Mouse (Mus musculus): Measurements from ENCODE around the gene Mrps10. TPM values are rescaled to one million over a fixed set of nuclear protein-coding genes. Genes with fewer than 3 reads are reported as not detected.
A peak's percentile ranks its signal among the peaks of the same experiment; 100 is the strongest.
"Not testable (repeated sequence)": the region's sequence is repeated elsewhere in the genome, so short reads cannot be mapped to it uniquely, and the experiment has no call there.

The Mrps10 gene
- polyA plus RNA-seq, 1 experiment from 2014 or later: 75.8 TPM

- Histone ChIP-seq H3K4me2 (peak overlapping the region; percentile 68), H3K27me3 (peaks cover 76% of the 10 kb centered on the region), H3K9ac (replicated peaks) (peak overlapping the region; percentile 45; the same call in 1 of the 2 replicates), H3K4me3 (replicated peaks) (peak overlapping the region; percentile 44)
- H3K36me3 ChIP-seq; H3K4me1 ChIP-seq (replicated peaks); H3K9me3 ChIP-seq; ATAC-seq (ENCODE audit: insufficient number of reproducible peaks, insufficient read depth, low FRiP score, low TSS enrichment, low read depth); H3K27ac ChIP-seq: not testable (repeated sequence)
- 3% methylated on average over 74 of the region's 74 CpGs for WGBS
Observed at GRCm38 (mm10) chr17:47409897-47410861, 41.5 kb downstream of the Mrps10 start.

GRCm38 (mm10) chr17:47420195-47420594, 51.5 kb downstream of the Mrps10 start:
- H3K27me3 ChIP-seq: 0 out of 2 replicates have a peak, but pooled peaks cover 10% of the 10 kb centered on the region
- H3K9ac ChIP-seq (replicated peaks): no peak overlapping the region
- H3K36me3 ChIP-seq: no peaks in the 10 kb centered on the region
- ATAC-seq (ENCODE audit: insufficient number of reproducible peaks, insufficient read depth, low FRiP score, low TSS enrichment, low read depth): no peak
- H3K4me2 ChIP-seq: no peak overlapping the region
- WGBS: 71% methylated on average over 2 of the region's 2 CpGs
- no peak overlapping the region for H3K27ac ChIP-seq
- no peak overlapping the region for H3K4me3 ChIP-seq (replicated peaks)
- no peaks in the 10 kb centered on the region for H3K4me1 ChIP-seq (replicated peaks)
- no peaks in the 10 kb centered on the region for H3K9me3 ChIP-seq

DNA sequence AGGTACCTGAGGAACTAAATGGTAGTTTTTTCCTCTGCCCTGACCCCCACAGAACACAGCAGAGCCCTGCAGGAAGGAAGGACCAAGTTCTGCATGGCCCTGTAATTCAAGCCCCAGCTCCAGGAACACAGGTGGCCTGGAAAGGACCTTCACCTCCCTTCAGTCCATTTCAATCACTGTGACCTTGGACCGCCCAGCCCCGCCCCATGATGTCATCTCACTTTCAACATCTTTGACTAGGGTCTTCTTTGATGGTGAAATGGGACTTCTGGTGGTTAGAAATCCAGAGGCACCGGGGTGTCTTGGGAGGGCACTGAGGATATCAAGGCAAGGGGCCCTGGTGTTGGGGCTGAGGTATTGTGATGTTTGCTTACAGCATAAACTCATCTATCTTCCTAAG, 52.9 kb downstream of the Mrps10 start:
- Histone ChIP-seq H3K4me2 (no peak overlapping the region), H3K36me3 (no peaks in the 10 kb centered on the region), H3K27me3 (0 out of 2 replicates have a peak, but pooled peaks cover 10% of the 10 kb centered on the region), H3K27ac (no peak overlapping the region), H3K4me3 (replicated peaks) (no peak overlapping the region), H3K4me1 (replicated peaks) (no peaks in the 10 kb centered on the region), H3K9me3 (no peaks in the 10 kb centered on the region), H3K9ac (replicated peaks) (no peak overlapping the region)
- no peak for ATAC-seq (ENCODE audit: insufficient number of reproducible peaks, insufficient read depth, low FRiP score, low TSS enrichment, low read depth)
- WGBS: 85% methylated on average over 3 of the region's 3 CpGs

DNA sequence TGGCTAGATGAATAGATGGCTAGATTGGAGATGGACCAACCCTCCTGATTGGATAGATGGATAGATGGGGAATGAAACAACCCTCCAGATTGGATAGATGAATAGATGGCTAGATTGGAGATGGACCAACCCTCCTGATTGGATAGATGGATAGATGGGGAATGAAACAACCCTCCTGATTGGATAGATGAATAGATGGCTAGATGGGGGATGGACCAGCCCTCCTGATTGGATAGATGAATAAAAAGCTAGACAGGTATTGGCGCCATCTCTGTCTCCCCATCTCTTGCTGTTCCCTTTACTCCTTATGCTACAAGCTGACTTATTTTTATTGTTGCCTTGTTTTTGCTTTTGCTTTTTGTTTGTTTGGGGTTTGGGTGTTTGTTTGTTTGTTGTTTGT, 53.9 kb downstream of the Mrps10 start:
- not testable (repeated sequence) for H3K9ac ChIP-seq (replicated peaks); H3K36me3 ChIP-seq; ATAC-seq (ENCODE audit: insufficient number of reproducible peaks, insufficient read depth, low FRiP score, low TSS enrichment, low read depth); H3K4me1 ChIP-seq (replicated peaks); H3K4me2 ChIP-seq; H3K9me3 ChIP-seq; H3K4me3 ChIP-seq (replicated peaks); H3K27ac ChIP-seq
- peaks cover 15% of the 10 kb centered on the region; the same call in 1 of the 2 replicates for H3K27me3 ChIP-seq
- WGBS: 97% methylated on average over 1 of the region's 1 CpGs

DNA sequence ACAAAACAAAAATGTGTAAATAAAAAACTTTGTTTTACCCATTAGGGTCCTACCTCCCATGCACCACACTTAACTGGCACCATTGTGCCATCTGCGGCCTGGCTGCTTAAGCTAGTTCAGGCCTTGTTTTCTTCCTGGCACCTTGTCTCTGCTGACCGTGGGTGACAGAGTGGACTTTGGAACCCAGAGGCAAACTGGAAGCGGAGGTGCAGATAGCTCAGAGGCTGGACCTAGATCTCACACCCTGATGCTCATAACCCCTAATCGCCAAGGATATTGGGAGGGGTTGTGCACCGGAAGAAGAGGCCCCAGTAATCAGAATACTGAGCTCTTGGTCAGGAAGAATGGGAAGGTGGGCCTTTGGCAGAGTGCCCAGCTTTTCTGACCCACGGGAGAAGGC, 55.5 kb downstream of the Mrps10 start:
- no peaks in the 10 kb centered on the region for H3K36me3 ChIP-seq
- no peaks in the 10 kb centered on the region for H3K4me1 ChIP-seq (replicated peaks)
- H3K27ac ChIP-seq: no peak overlapping the region
- 78% methylated on average over 6 of the region's 6 CpGs for WGBS
- peaks cover 24% of the 10 kb centered on the region for H3K27me3 ChIP-seq
- H3K4me3 ChIP-seq (replicated peaks): no peak overlapping the region
- H3K9ac ChIP-seq (replicated peaks): no peak overlapping the region
- no peaks in the 10 kb centered on the region for H3K9me3 ChIP-seq
- no peak overlapping the region for H3K4me2 ChIP-seq
- ATAC-seq (ENCODE audit: insufficient number of reproducible peaks, insufficient read depth, low FRiP score, low TSS enrichment, low read depth): no peak

DNA sequence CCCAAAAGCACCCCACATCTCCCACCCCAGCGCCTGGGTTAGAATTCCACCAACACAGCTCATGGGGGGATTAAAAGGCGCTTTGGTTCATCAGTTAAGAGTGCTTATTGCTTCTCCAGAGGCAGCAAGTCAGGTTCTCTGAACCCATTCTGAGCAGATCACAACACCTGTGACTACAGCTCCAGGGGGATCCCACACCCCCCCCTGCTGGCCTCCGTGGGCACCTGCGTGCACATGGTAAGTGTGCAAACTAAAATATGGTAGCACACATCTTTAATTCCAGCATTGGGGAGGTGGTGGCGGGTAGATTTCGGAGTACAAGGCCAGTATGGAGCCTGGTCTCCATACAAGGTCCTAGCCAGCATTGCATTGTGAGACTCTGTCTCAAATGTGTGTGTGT, 58.6 kb downstream of the Mrps10 start:
- ATAC-seq (ENCODE audit: insufficient number of reproducible peaks, insufficient read depth, low FRiP score, low TSS enrichment, low read depth): no peak
- WGBS: 69% methylated on average over 6 of the region's 6 CpGs
- H3K4me3 ChIP-seq (replicated peaks): no peak overlapping the region

GRCm38 (mm10) chr17:47428831-47429304, 60.2 kb downstream of the Mrps10 start:
- H3K27ac ChIP-seq: no peak overlapping the region
- H3K9ac ChIP-seq (replicated peaks): no peak overlapping the region
- H3K36me3 ChIP-seq: no peaks in the 10 kb centered on the region
- H3K9me3 ChIP-seq: no peaks in the 10 kb centered on the region
- H3K4me3 ChIP-seq (replicated peaks): no peak overlapping the region
- ATAC-seq (ENCODE audit: insufficient number of reproducible peaks, insufficient read depth, low FRiP score, low TSS enrichment, low read depth): 0 out of 2 replicates have a peak, but pooled peaks have one; percentile 66
- 15% methylated on average over 8 of the region's 8 CpGs for WGBS
- peak overlapping the region; percentile 11; the same call in 1 of the 2 replicates for H3K4me2 ChIP-seq
- peaks cover 35% of the 10 kb centered on the region for H3K27me3 ChIP-seq
- no peaks in the 10 kb centered on the region for H3K4me1 ChIP-seq (replicated peaks)

More for the DNA sequence above, 58.6 kb downstream of the Mrps10 start:
- H3K27ac ChIP-seq: no peak overlapping the region
- no peak overlapping the region for H3K4me2 ChIP-seq
- H3K9ac ChIP-seq (replicated peaks): no peak overlapping the region
- H3K36me3 ChIP-seq: no peaks in the 10 kb centered on the region
- H3K4me1 ChIP-seq (replicated peaks): no peaks in the 10 kb centered on the region
- peaks cover 35% of the 10 kb centered on the region for H3K27me3 ChIP-seq
- H3K9me3 ChIP-seq: no peaks in the 10 kb centered on the region

DNA sequence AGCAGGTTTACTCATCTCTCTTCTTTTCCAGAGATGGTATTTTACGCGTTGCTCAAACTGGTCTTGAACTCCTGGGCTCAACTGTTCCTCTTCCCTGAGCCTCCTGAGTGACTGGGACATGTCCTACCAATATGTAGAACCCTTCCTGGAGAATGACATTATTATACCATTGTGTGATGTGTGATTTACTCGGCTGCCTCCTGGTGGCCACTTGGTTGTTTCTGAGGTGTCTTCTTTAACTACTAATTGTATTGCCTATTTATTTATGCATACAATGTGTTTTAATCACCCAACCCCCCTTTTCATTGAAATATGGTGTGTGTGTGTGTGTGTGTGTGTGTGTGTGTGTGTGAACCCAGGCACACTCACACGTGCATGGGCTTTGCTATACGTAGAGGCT, 62.1 kb downstream of the Mrps10 start:
- Histone ChIP-seq H3K4me3 (replicated peaks) (no peak overlapping the region), H3K4me2 (no peak overlapping the region), H3K9me3 (no peaks in the 10 kb centered on the region), H3K36me3 (no peaks in the 10 kb centered on the region), H3K9ac (replicated peaks) (no peak overlapping the region), H3K27me3 (peaks cover 45% of the 10 kb centered on the region), H3K27ac (no peak overlapping the region), H3K4me1 (replicated peaks) (no peaks in the 10 kb centered on the region)
- WGBS: 70% methylated on average over 5 of the region's 5 CpGs
- ATAC-seq (ENCODE audit: insufficient number of reproducible peaks, insufficient read depth, low FRiP score, low TSS enrichment, low read depth): no peak

Other genes starting within 250 kb of the Mrps10 start
- gene Guca1b, start 16.5 kb downstream of the Mrps10 start, polyA plus RNA-seq (2016; fragmentation: Nextera tagmentation; extraction: Ambion mirVana): 0.45 and 0.55 TPM in 2 replicates
- gene Guca1a, start 31.7 kb downstream of the Mrps10 start, polyA plus RNA-seq (2016; fragmentation: Nextera tagmentation; extraction: Ambion mirVana): 0.40 and 0.83 TPM in 2 replicates
- gene AI661453, start 67.7 kb downstream of the Mrps10 start, polyA plus RNA-seq (2016; fragmentation: Nextera tagmentation; extraction: Ambion mirVana): 0.37 and 0.55 TPM in 2 replicates
- 0.20 and 0.37 TPM in 2 replicates for gene 1700001C19Rik, start 68.5 kb downstream of the Mrps10 start, polyA plus RNA-seq (2016; fragmentation: Nextera tagmentation; extraction: Ambion mirVana)
- gene Taf8, start 133.4 kb downstream of the Mrps10 start, polyA plus RNA-seq (2016; fragmentation: Nextera tagmentation; extraction: Ambion mirVana): 39.0 and 40.3 TPM in 2 replicates
- gene Ccnd3, start 136.2 kb downstream of the Mrps10 start, polyA plus RNA-seq (2016; fragmentation: Nextera tagmentation; extraction: Ambion mirVana): 323 and 348 TPM in 2 replicates
- gene Bysl, start 242.6 kb downstream of the Mrps10 start, polyA plus RNA-seq (2016; fragmentation: Nextera tagmentation; extraction: Ambion mirVana): 28.3 and 28.4 TPM in 2 replicates
- gene Med20, start 242.7 kb downstream of the Mrps10 start, polyA plus RNA-seq (2016; fragmentation: Nextera tagmentation; extraction: Ambion mirVana): 47.8 and 48.9 TPM in 2 replicates
- gene Gm20517, start 242.7 kb downstream of the Mrps10 start, polyA plus RNA-seq (2016; fragmentation: Nextera tagmentation; extraction: Ambion mirVana): 2.3 and 2.6 TPM in 2 replicates